Mouse (Mus musculus) urinary bladder, postnatal 36 days (tissue): ENCODE data around the gene Lnpep.
"Not testable (repeated sequence)": the region's sequence is repeated elsewhere in the genome, so short reads cannot be mapped to it uniquely, and the experiment has no call there.

Experiments used
- DNase-seq, 2 experiments: peaks; one replicate each; pipeline ENCODE4 v3.0.0; 2022; ENCODE audit warnings: low spot score in 2 of 2, mixed read lengths in 1 of 2

Lnpep gene

GRCm38 (mm10) chr17:17624957-17625586 is at the start of gene Lnpep:
Gene Lnpep (minus strand): TSS chr17:17625050.
- peak; percentile 86 to 93 for DNase-seq

DNA sequence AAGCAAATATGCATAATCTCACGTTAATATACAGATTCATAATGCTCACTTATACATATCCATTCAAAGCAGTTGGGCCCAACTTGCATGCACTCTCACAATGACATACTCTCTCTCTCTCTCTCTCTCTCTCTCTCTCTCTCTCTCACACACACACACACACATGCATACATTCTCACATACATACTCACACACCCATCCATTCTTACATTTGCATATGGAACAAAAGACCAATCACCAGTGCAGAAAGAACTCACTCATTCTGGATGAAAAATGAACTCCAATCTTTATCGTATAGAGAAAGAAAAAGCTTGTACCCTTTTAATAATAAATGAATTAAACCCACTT is 31.0 kb upstream of the Lnpep start:
- DNase-seq: no peak

- DNase-seq: no peak
These were observed 30.4 kb upstream of the Lnpep start for GRCm38 (mm10) chr17:17654997-17655828.

- DNase-seq: no peak
These were observed 27.7 kb upstream of the Lnpep start for GRCm38 (mm10) chr17:17652570-17652969.

GRCm38 (mm10) chr17:17645738-17646137 is 20.9 kb upstream of the Lnpep start:
- peak; percentile 9 to 38 for DNase-seq

DNA sequence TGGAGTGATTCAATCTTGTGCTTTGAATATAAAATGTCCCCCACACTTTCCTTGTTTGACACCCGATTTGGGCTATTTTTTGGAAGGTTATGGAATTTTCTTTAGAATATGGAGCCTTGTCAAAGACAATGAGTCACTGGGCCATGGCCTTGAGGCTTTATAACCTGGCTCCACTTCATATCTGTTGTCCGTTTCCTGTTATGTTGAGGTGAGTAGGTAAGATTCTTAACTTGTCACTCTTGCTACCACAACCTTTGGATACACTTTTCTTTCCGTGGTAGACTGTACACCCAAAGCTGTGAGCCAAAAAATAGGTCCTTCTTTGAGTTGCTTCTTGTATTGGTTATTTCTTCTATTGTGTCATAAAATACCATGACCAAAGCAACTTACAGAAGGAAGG is 12.5 kb upstream of the Lnpep start:
- DNase-seq: no peak

GRCm38 (mm10) chr17:17636147-17636546 is 11.3 kb upstream of the Lnpep start:
- DNase-seq: no peak

GRCm38 (mm10) chr17:17634033-17634432 is 9.2 kb upstream of the Lnpep start:
- no peak for DNase-seq

- no peak for DNase-seq
These were observed 7.1 kb upstream of the Lnpep start for GRCm38 (mm10) chr17:17631985-17632384.

GRCm38 (mm10) chr17:17628237-17628879 is 3.5 kb upstream of the Lnpep start:
- DNase-seq: not testable (repeated sequence)

DNA sequence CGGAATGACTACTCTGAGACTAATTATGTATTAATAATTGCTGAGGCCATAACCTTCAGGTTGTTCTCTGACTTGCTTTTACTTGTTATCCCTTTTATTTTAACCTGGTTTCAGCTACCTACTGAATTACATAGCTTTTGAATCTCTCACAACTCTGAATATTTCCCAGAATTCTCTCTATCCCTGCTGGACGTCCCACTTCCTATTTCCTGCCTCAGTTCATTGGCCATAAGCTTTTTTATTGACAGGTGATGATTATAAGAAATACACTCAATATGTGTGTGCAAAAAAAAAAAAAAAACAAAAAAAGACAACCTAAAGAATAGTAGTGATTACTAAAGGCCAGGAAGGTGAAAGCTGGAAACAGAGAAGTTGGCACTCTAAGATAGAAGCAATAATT is 2.7 kb upstream of the Lnpep start:
- no peak for DNase-seq

DNA sequence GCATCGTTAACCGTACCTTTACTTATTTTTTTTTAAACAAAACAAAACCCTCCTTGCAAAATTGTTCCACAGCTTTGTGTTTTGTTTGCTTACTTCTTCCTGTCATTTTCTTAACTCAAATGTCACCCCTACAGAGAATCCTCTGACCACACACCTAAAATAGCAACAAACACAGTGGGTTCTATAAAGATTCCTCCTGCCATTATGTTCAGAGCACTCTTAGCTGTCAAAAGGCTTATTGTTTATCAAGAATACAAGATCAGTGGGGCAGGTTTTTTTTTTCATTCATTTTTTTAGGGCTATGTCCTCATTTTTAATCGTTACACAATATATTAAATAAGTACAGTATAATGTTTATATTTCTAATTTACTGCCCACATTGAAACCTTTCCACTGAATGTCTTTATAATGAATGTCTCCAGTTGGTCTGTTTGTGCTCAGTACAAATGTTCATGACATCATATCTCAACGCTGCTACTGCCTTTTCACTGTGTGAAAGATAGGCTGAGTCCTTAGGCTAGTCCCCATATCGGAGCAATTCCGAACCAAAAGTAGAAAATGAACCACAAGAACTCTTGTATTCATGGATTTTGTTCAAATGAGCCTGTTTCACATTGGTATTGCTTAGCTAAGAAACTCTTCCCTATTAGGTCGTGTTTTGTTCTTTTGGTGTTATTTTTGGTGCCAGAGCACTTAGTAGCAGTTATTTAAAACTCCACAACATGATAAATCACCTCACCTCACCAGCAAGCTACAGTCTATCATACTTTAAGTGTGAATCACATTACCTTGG is 1.2 kb upstream of the Lnpep start:
- DNase-seq: no peak

DNA sequence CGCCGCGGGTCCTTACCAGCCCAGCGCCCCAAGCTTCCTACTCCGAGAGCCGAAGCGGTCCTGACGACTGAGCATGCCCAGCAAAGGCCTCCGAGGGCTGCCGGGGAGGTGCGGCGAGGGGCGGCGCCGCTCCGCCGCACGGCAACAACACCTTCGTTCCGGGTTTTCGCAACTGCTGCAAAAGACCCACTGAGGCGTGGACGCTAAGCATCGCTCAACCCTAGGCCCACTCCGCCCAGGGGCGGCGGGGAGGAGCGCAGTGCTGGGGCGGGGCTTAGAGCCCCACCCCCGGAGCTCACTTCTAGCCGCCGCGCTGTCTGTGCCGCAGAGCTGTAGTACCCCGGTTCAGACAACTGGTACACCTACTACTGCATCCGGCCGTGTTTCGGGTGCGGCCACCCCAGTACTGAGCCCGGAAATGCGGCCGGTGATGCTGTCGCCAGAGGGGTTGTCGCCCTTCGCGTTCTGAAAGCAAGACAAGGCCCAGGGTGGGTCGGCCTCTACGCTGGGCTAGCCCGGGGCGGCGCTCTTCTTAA is 361 bp downstream of the Lnpep start:
- DNase-seq: peak; percentile 88 to 94

DNA sequence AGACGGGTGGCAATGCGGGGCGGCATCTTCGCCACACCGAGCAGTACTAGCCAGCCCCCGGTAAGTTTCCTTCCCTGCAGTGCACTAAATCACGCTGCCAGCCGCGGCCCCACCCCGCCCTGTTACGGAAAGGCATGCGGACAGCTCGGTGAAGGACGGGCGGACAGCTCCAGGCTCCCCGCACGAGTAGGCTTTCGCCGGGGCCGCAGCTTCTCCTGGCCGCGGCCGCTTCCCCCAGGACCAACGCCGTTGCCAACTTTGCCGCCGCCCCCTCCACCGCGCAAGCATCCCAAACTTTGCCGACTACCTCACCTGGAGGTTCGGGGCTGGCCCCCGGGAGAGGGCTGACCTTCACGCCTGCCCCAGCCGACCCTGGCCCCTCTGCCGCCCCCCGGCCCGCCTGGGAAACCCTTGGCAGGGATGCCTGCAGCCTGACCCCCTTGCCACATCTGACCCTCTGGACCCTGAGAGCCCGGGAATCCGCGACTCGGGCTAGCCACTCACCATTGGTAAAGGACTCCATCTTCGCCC is 895 bp downstream of the Lnpep start:
- peak; percentile 52 to 76 for DNase-seq

GRCm38 (mm10) chr17:17623221-17623889 is 1.5 kb downstream of the Lnpep start:
- no peak for DNase-seq

- DNase-seq: no peak
These were observed 2.3 kb downstream of the Lnpep start for GRCm38 (mm10) chr17:17622576-17622975.

GRCm38 (mm10) chr17:17621586-17621985 is 3.3 kb downstream of the Lnpep start:
- DNase-seq: no peak

DNA sequence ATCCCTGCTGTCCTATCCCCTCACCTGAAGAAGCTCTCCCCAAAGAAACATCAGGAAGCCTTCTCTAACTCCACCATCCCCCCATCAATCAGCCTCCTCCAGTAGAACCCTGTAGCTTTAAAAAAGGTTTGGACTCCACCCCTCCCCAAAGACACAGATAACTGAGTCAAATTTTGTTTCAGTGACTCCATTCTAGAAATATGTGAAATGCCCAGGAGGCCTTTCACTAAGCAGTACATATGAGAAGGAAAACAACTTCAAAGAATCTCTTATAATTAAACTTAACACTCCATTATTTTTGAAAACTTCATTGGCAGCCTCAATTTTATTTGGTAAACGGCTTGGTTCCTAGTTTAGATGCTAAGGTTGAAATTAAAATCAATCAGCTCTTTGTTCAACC is 6.4 kb downstream of the Lnpep start:
- DNase-seq: no peak

GRCm38 (mm10) chr17:17617440-17618204 is 7.2 kb downstream of the Lnpep start:
- DNase-seq: no peak

- no peak for DNase-seq
These were observed 12.5 kb downstream of the Lnpep start for GRCm38 (mm10) chr17:17612336-17612735.
